Mouse (Mus musculus): Measurements from ENCODE around the gene Usp40. TPM values are rescaled to one million over a fixed set of nuclear protein-coding genes. Genes with fewer than 3 reads are reported as not detected.

Gene Usp40
- polyA plus RNA-seq, 1 experiment from 2014 or later = 53.8 TPM

GRCm38 (mm10) chr1:87909565-87909964, 98.8 kb downstream of the Usp40 start:
- Histone ChIP-seq H3K27me3 (no peaks in the 10 kb centered on the region), H3K9me3 (no peaks in the 10 kb centered on the region), H3K4me2 (replicated peaks) (no peak overlapping the region), H3K4me1 (peaks cover 15% of the 10 kb centered on the region), H3K4me3 (no peak overlapping the region), H3K36me3 (peaks cover 20% of the 10 kb centered on the region), H3K27ac (no peak overlapping the region), H3K9ac (no peak overlapping the region)
- no peak for ATAC-seq (ENCODE audit: low FRiP score, low read depth)

- H3K4me3 ChIP-seq = no peak overlapping the region
- no peak for ATAC-seq (ENCODE audit: low FRiP score, low read depth)
- no peak overlapping the region for H3K9ac ChIP-seq
- 83% methylated on average over 3 of the region's 3 CpGs for WGBS
- no peaks in the 10 kb centered on the region for H3K27me3 ChIP-seq
- H3K9me3 ChIP-seq = no peaks in the 10 kb centered on the region
- no peak overlapping the region for H3K27ac ChIP-seq
- H3K36me3 ChIP-seq = peaks cover 20% of the 10 kb centered on the region
- H3K4me1 ChIP-seq = peaks cover 15% of the 10 kb centered on the region
- no peak overlapping the region for H3K4me2 ChIP-seq (replicated peaks)
These were observed 99.6 kb downstream of the Usp40 start for GRCm38 (mm10) chr1:87908736-87909135.

GRCm38 (mm10) chr1:87908006-87908405, 100.3 kb downstream of the Usp40 start:
- ATAC-seq (ENCODE audit: low FRiP score, low read depth) = no peak
- H3K27me3 ChIP-seq = no peaks in the 10 kb centered on the region
- no peak overlapping the region for H3K4me2 ChIP-seq (replicated peaks)
- H3K9me3 ChIP-seq = no peaks in the 10 kb centered on the region
- H3K4me1 ChIP-seq = peaks cover 10% of the 10 kb centered on the region
- 90% methylated on average over 2 of the region's 2 CpGs for WGBS
- no peak overlapping the region for H3K9ac ChIP-seq
- H3K4me3 ChIP-seq = no peak overlapping the region
- H3K27ac ChIP-seq = no peak overlapping the region
- peaks cover 20% of the 10 kb centered on the region for H3K36me3 ChIP-seq

GRCm38 (mm10) chr1:87906361-87906956, 101.9 kb downstream of the Usp40 start:
- Histone ChIP-seq H3K36me3 (peaks cover 20% of the 10 kb centered on the region), H3K27me3 (no peaks in the 10 kb centered on the region), H3K27ac (no peak overlapping the region), H3K9me3 (no peaks in the 10 kb centered on the region), H3K4me3 (no peak overlapping the region), H3K4me2 (replicated peaks) (no peak overlapping the region), H3K4me1 (0 out of 2 replicates have a peak, but pooled peaks cover 4% of the 10 kb centered on the region), H3K9ac (no peak overlapping the region)
- no peak for ATAC-seq (ENCODE audit: low FRiP score, low read depth)
- 88% methylated on average over 5 of the region's 5 CpGs for WGBS

- Histone ChIP-seq H3K4me3 (no peak overlapping the region), H3K27ac (no peak overlapping the region), H3K4me1 (no peaks in the 10 kb centered on the region), H3K4me2 (replicated peaks) (no peak overlapping the region), H3K9me3 (no peaks in the 10 kb centered on the region), H3K36me3 (peaks cover 6% of the 10 kb centered on the region), H3K27me3 (no peaks in the 10 kb centered on the region), H3K9ac (no peak overlapping the region)
- ATAC-seq (ENCODE audit: low FRiP score, low read depth) = no peak
These were observed 106.2 kb downstream of the Usp40 start for GRCm38 (mm10) chr1:87902186-87902585.

GRCm38 (mm10) chr1:87900979-87901378, 107.4 kb downstream of the Usp40 start:
- WGBS = 93% methylated on average over 6 of the region's 6 CpGs
- no peak overlapping the region for H3K4me3 ChIP-seq
- H3K9ac ChIP-seq = no peak overlapping the region
- no peaks in the 10 kb centered on the region for H3K27me3 ChIP-seq
- H3K9me3 ChIP-seq = no peaks in the 10 kb centered on the region
- no peak for ATAC-seq (ENCODE audit: low FRiP score, low read depth)
- H3K4me1 ChIP-seq = no peaks in the 10 kb centered on the region
- H3K27ac ChIP-seq = no peak overlapping the region; the same call in 1 of the 2 replicates
- peaks cover 6% of the 10 kb centered on the region for H3K36me3 ChIP-seq
- no peak overlapping the region for H3K4me2 ChIP-seq (replicated peaks)

GRCm38 (mm10) chr1:87899701-87900100, 108.7 kb downstream of the Usp40 start:
- no peak for ATAC-seq (ENCODE audit: low FRiP score, low read depth)
- Histone ChIP-seq H3K4me1 (no peaks in the 10 kb centered on the region), H3K9ac (no peak overlapping the region), H3K4me3 (no peak overlapping the region), H3K4me2 (replicated peaks) (no peak overlapping the region), H3K27ac (no peak overlapping the region), H3K9me3 (no peaks in the 10 kb centered on the region), H3K36me3 (peaks cover 6% of the 10 kb centered on the region), H3K27me3 (no peaks in the 10 kb centered on the region)
- 85% methylated on average over 2 of the region's 2 CpGs for WGBS

GRCm38 (mm10) chr1:87896921-87897320, 111.4 kb downstream of the Usp40 start:
- H3K4me1 ChIP-seq = no peaks in the 10 kb centered on the region
- no peak overlapping the region for H3K9ac ChIP-seq
- peaks cover 11% of the 10 kb centered on the region; the same call in 1 of the 2 replicates for H3K36me3 ChIP-seq
- H3K4me2 ChIP-seq (replicated peaks) = no peak overlapping the region
- no peak for ATAC-seq (ENCODE audit: low FRiP score, low read depth)
- no peak overlapping the region for H3K27ac ChIP-seq
- 95% methylated on average over 2 of the region's 2 CpGs for WGBS
- no peak overlapping the region for H3K4me3 ChIP-seq
- H3K9me3 ChIP-seq = no peaks in the 10 kb centered on the region
- H3K27me3 ChIP-seq = no peaks in the 10 kb centered on the region

Small RNA genes within 50 kb of the gene (microRNA-seq; reads per million reads assigned to microRNA genes)
- not detected for gene Gm25198

Other genes with a start within 250 kb of the Usp40 start
- 3.2 and 3.7 TPM in 2 replicates for gene Sag, start 204.9 kb downstream of the Usp40 start, polyA plus RNA-seq (2015; fragmentation: Nextera tagmentation; extraction: Ambion mirVana)
- 30.7 and 36.6 TPM in 2 replicates for gene Dgkd, start 155.3 kb downstream of the Usp40 start, polyA plus RNA-seq (2015; fragmentation: Nextera tagmentation; extraction: Ambion mirVana)
- gene Ugt1a10, start 46.8 kb upstream of the Usp40 start, polyA plus RNA-seq (2015; fragmentation: Nextera tagmentation; extraction: Ambion mirVana) = not detected in 2 replicates
- gene Ugt1a9, start 62.2 kb upstream of the Usp40 start, polyA plus RNA-seq (2015; fragmentation: Nextera tagmentation; extraction: Ambion mirVana) = not detected in 2 replicates
- gene Ugt1a8, start 79.3 kb upstream of the Usp40 start, polyA plus RNA-seq (2015; fragmentation: Nextera tagmentation; extraction: Ambion mirVana) = not detected in 2 replicates
- gene Ugt1a7c, start 86.5 kb upstream of the Usp40 start, polyA plus RNA-seq (2015; fragmentation: Nextera tagmentation; extraction: Ambion mirVana) = 1.4 and 1.9 TPM in 2 replicates
- gene Ugt1a6b, start 94.7 kb upstream of the Usp40 start, polyA plus RNA-seq (2015; fragmentation: Nextera tagmentation; extraction: Ambion mirVana) = not detected in 2 replicates
- gene Ugt1a6a, start 126.3 kb upstream of the Usp40 start, polyA plus RNA-seq (2015; fragmentation: Nextera tagmentation; extraction: Ambion mirVana) = 1.1 and 1.4 TPM in 2 replicates
- gene Ugt1a5, start 157.5 kb upstream of the Usp40 start, polyA plus RNA-seq (2015; fragmentation: Nextera tagmentation; extraction: Ambion mirVana) = not detected in 2 replicates
- gene Ugt1a2, start 192.1 kb upstream of the Usp40 start, polyA plus RNA-seq (2015; fragmentation: Nextera tagmentation; extraction: Ambion mirVana) = not detected in 2 replicates
- 13.1 and 13.3 TPM in 2 replicates for gene Dnajb3, start 197.2 kb upstream of the Usp40 start, polyA plus RNA-seq (2015; fragmentation: Nextera tagmentation; extraction: Ambion mirVana)
- gene Ugt1a1, start 203.4 kb upstream of the Usp40 start, polyA plus RNA-seq (2015; fragmentation: Nextera tagmentation; extraction: Ambion mirVana) = 0.33 and 0.74 TPM in 2 replicates
- gene Mroh2a, start 218.4 kb upstream of the Usp40 start, polyA plus RNA-seq (2015; fragmentation: Nextera tagmentation; extraction: Ambion mirVana) = 1.0 and 1.3 TPM in 2 replicates